Mouse (Mus musculus) heart, adult 2 months (tissue): Measurements from ENCODE around the gene Amhr2.

Experiments used
- CTCF ChIP-seq: fragments of 200-600 bp; IDR thresholded peaks from 2 replicates; pipeline ENCODE4 v1.8.1; 2022; ENCODE audit warnings: antibody characterized with exemption, mild to moderate bottlenecking, moderate library complexity
- EP300 ChIP-seq: fragments of 200-500 bp; IDR thresholded peaks from 2 replicates; pipeline ENCODE4 v1.6.1; 2011; ENCODE audit warnings: low read depth, low read length, control low read depth; ENCODE audit not compliant: insufficient read depth
- POLR2A ChIP-seq: fragments of 200-500 bp; IDR thresholded peaks from 2 replicates; pipeline ENCODE4 v1.6.1; 2011; ENCODE audit warnings: mild to moderate bottlenecking, low read depth, low read length, control low read depth; ENCODE audit not compliant: insufficient read depth

- TF ChIP-seq CTCF (peak; percentile 46), POLR2A (no peak), EP300 (no peak)
Measured at GRCm38 (mm10) chr15:102407681-102408557, 37.2 kb upstream of the Amhr2 start.
